Mouse (Mus musculus) embryonic facial prominence, embryonic 14.5 days (tissue): ENCODE data around the gene Lamc3. TPM values are rescaled to one million over a fixed set of nuclear protein-coding genes. Genes with fewer than 3 reads are reported as not detected.

Source experiments
- ATAC-seq: fragments of 200-750 bp; cut with Nextera tagmentation; 2 replicates; pipeline ENCODE4 v1.8.0; 2017; ENCODE audit warnings: low read depth, moderate number of reproducible peaks, moderate TSS enrichment
- DNase-seq: peaks from one replicate; pipeline ENCODE4 v3.0.0-alpha.2; 2015; ENCODE audit warnings: low spot score
- H3K27ac ChIP-seq: fragments of 300-500 bp; sonication (generic); replicated peaks from 2 replicates; pipeline ENCODE4 v1.5.1; 2014; ENCODE audit warnings: low read depth, mild to moderate bottlenecking, low read length, moderate library complexity
- H3K27me3 ChIP-seq: fragments of 300-500 bp; sonication (generic); replicated peaks from 2 replicates; pipeline ENCODE4 v1.6.1; 2014; ENCODE audit warnings: low read length; ENCODE audit not compliant: control insufficient read depth, insufficient read depth
- H3K36me3 ChIP-seq: fragments of 300-500 bp; sonication (generic); 2 replicates; pipeline ENCODE4 v1.6.1; 2014; ENCODE audit warnings: low read length, mixed read lengths; ENCODE audit not compliant: control insufficient read depth, insufficient read depth
- H3K4me1 ChIP-seq: fragments of 300-500 bp; sonication (generic); 2 replicates; pipeline ENCODE4 v1.6.1; 2014; ENCODE audit warnings: antibody characterized with exemption, low read length; ENCODE audit not compliant: control insufficient read depth, insufficient read depth
- H3K4me2 ChIP-seq: fragments of 300-500 bp; sonication (generic); 2 replicates; pipeline ENCODE4 v1.6.1; 2014; ENCODE audit warnings: low read depth, mild to moderate bottlenecking, low read length, moderate library complexity, mixed read lengths
- H3K4me3 ChIP-seq: fragments of 300-500 bp; sonication (generic); 2 replicates; pipeline ENCODE4 v1.5.1; 2014; ENCODE audit warnings: low read depth, mild to moderate bottlenecking, low read length
- H3K9ac ChIP-seq: fragments of 300-500 bp; sonication (generic); 2 replicates; pipeline ENCODE4 v1.6.1; 2014; ENCODE audit warnings: low read depth, mild to moderate bottlenecking, low read length, moderate library complexity, mixed read lengths
- H3K9me3 ChIP-seq: fragments of 300-500 bp; sonication (generic); 2 replicates; pipeline ENCODE4 v1.6.1; 2016; ENCODE audit warnings: low read length; ENCODE audit not compliant: control insufficient read depth
- WGBS: fragments of 180-500 bp; shearing (Covaris S2); extraction: QIAGEN DNeasy Blood & Tissue Kit; methylation state at CpG from one replicate; pipeline ENCODE4 v1.1.7; 2014; 5-methylcytosine and 5-hydroxymethylcytosine counted together
- polyA plus RNA-seq: library from polyadenylated mRNA; unstranded; fragments of >200 nt; fragmentation: Nextera tagmentation; extraction: Ambion mirVana; gene quantifications from 2 replicates; pipeline ENCODE4 v1.2.1, GENCODE M21; 2014

Gene Lamc3
- polyA plus RNA-seq, 1 experiment from 2014 or later, result 2.2 TPM

DNA sequence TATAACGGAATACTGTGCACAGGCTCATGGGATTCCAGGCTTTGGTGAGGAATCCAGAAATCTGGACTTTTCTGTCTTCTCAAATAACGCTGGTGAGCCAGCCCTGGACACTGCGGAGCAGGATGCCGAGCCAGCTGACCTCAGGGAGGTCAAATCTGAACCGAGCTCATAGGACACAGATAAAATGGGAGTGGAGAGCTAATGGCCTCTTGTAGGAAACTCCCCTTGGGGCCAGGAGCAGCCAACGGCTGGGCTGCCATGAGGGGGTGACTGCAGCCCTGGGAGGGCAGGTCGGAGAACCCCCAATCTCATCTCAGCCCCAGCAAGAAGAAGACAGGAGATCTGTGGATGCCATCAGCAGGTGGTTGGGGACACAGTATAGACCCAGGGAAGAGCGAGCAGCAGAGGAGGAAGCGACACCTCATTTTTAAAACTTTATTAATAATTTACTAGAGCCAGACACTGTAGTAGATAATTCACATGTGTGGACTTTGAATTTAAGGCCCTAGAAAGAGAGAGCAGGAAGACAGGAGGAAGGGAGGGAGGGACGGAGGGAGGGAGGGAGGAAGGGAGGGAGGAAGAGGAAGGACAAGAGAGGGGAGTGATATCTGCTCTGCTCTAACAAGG is 18.4 kb upstream of the Lamc3 start:
- no peak for ATAC-seq
- WGBS, result 55% methylated on average over 10 of the region's 10 CpGs
- no peak overlapping the region for H3K4me2 ChIP-seq
- H3K4me3 ChIP-seq, result no peak overlapping the region
- H3K9me3 ChIP-seq, result peaks cover 4% of the 10 kb centered on the region; the same call in 1 of the 2 replicates
- H3K9ac ChIP-seq, result no peak overlapping the region
- H3K27me3 ChIP-seq, result no peaks in the 10 kb centered on the region
- no peak for DNase-seq
- no peaks in the 10 kb centered on the region for H3K36me3 ChIP-seq
- H3K27ac ChIP-seq, result no peak overlapping the region
- H3K4me1 ChIP-seq, result no peaks in the 10 kb centered on the region

DNA sequence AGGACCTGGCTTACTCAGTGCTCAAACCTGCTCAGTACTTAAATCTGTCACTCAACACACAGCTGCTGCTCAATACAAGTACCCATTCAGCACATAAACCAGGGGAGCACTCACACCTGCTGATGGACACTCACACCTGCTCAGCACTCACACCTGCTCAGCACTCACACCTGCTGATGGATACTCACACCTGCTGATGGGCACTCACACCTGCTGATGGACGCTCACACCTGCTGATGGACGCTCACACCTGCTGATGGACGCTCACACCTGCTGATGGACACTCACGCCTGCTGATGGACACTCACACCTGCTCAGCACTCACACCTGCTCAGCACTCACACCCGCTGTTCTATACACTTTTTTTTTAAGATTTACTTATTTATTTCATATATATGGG is 17.4 kb upstream of the Lamc3 start:
- H3K4me2 ChIP-seq, result no peak overlapping the region
- no peak overlapping the region for H3K27ac ChIP-seq
- ATAC-seq (no peak), DNase-seq (no peak)
- H3K27me3 ChIP-seq, result 0 out of 2 replicates have a peak, but pooled peaks cover 4% of the 10 kb centered on the region
- peaks cover 4% of the 10 kb centered on the region; the same call in 1 of the 2 replicates for H3K9me3 ChIP-seq
- WGBS, result 92% methylated on average over 5 of the region's 5 CpGs
- no peak overlapping the region for H3K9ac ChIP-seq
- no peak overlapping the region for H3K4me3 ChIP-seq
- no peaks in the 10 kb centered on the region for H3K36me3 ChIP-seq
- H3K4me1 ChIP-seq, result peaks cover 5% of the 10 kb centered on the region; the same call in 1 of the 2 replicates

DNA sequence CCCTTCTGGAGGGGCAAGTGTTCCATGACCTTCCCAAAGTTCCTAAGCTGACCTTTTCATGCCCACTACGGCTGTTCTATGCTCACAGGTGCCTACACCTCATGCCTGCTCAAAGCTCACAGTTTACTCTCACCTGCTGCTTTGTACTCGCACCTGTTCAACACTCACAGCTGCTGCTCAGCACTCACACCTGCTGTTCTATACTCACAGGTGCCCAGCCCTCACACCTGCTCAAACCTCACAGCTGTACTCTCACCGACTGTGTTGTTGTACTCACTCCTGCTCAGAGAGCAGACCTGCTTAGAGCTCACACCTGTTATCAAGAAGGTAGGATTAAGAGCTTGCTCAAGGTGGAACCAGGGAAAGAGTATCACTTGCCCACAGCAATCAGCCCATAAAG is 16.4 kb upstream of the Lamc3 start:
- Histone ChIP-seq H3K9me3 (peaks cover 4% of the 10 kb centered on the region; the same call in 1 of the 2 replicates), H3K27ac (no peak overlapping the region), H3K4me1 (peaks cover 5% of the 10 kb centered on the region; the same call in 1 of the 2 replicates), H3K9ac (no peak overlapping the region), H3K4me2 (no peak overlapping the region), H3K27me3 (0 out of 2 replicates have a peak, but pooled peaks cover 4% of the 10 kb centered on the region), H3K36me3 (no peaks in the 10 kb centered on the region), H3K4me3 (no peak overlapping the region)
- DNase-seq (no peak), ATAC-seq (no peak)
- 59% methylated on average over 3 of the region's 3 CpGs for WGBS

DNA sequence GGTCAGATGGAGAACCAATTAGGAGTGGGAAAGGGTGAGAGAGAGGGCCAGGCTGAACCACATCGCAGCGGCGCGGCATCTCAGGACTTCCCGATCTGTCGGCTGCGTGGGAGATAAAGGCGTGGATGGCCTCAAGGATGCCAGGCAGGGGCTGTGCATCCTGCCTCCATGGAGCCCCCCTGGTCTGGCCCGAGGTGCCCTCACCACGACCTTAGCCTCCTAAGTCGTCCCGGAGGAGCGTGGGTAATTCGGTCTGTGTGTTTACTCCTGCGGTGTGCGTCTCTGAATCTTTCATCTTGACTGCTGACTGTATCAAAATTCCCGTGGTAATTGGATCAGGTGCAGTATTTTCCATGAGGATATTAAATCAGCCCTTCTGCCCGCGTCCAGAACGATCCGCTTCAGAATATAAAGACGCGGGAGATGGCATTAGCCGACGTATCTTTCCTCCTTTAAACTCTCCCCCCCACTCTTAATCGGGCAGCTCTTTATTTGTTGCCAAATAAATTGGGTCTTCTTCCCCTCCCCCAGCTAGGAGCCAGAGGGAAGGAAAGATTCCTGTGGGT is 12.7 kb upstream of the Lamc3 start:
- WGBS, result 56% methylated on average over 26 of the region's 26 CpGs
- H3K9ac ChIP-seq, result no peak overlapping the region
- H3K27me3 ChIP-seq, result 0 out of 2 replicates have a peak, but pooled peaks cover 6% of the 10 kb centered on the region
- DNase-seq, result peak; percentile 21
- no peak overlapping the region for H3K4me2 ChIP-seq
- ATAC-seq, result no peak
- no peaks in the 10 kb centered on the region for H3K36me3 ChIP-seq
- peaks cover 4% of the 10 kb centered on the region; the same call in 1 of the 2 replicates for H3K9me3 ChIP-seq
- no peak overlapping the region for H3K4me3 ChIP-seq
- peaks cover 5% of the 10 kb centered on the region; the same call in 1 of the 2 replicates for H3K4me1 ChIP-seq
- no peak overlapping the region for H3K27ac ChIP-seq

DNA sequence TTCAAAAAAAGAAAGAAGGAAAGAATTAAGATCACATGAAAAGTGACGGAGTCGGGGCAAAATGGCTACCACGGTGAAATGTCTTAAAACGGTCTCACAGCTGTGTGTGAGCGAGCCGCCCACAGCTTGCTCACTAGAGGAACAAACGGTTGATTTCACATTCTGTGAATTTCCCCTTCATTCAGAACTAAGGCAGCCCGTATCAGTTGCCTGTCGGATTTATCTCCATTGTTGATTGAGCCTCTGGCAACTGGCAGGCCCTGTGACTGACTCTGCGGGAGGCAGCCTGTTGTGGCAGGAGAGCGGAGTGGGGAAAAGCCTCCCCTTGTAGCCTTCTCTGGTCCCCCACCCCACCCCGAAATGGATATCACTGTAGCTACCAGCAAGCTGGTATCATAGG is 10.6 kb upstream of the Lamc3 start:
- Histone ChIP-seq H3K27me3 (peaks cover 12% of the 10 kb centered on the region), H3K36me3 (no peaks in the 10 kb centered on the region), H3K4me1 (peaks cover 5% of the 10 kb centered on the region; the same call in 1 of the 2 replicates), H3K9me3 (peaks cover 4% of the 10 kb centered on the region; the same call in 1 of the 2 replicates), H3K4me2 (no peak overlapping the region), H3K4me3 (no peak overlapping the region), H3K9ac (no peak overlapping the region), H3K27ac (no peak overlapping the region)
- WGBS, result 23% methylated on average over 12 of the region's 12 CpGs
- ATAC-seq (no peak), DNase-seq (peak; percentile 33)

DNA sequence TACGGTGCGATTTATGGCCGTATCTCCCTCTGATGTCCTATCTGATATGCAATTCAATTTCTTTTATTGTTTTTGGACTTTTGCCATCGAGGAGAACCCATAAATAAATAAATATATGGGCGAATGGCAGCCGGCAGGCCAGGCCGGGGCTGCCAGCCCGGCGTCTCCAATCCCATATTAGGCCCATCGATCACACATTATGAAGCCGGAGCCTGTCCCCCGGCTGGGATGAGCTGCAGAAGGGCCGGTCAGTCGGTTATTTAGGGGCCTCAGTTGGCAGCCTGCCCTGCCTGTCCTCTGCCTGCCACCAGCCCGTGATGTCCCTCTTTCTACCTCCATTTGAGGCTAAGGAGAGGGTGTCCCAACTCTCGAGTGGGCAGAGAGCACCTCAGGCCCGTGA is 8.5 kb upstream of the Lamc3 start:
- H3K9me3 ChIP-seq, result no peaks in the 10 kb centered on the region
- peaks cover 5% of the 10 kb centered on the region; the same call in 1 of the 2 replicates for H3K4me1 ChIP-seq
- H3K4me3 ChIP-seq, result no peak overlapping the region
- no peaks in the 10 kb centered on the region for H3K36me3 ChIP-seq
- no peak overlapping the region for H3K9ac ChIP-seq
- DNase-seq (no peak), ATAC-seq (no peak)
- no peak overlapping the region for H3K27ac ChIP-seq
- WGBS, result 84% methylated on average over 17 of the region's 17 CpGs
- peaks cover 29% of the 10 kb centered on the region for H3K27me3 ChIP-seq
- H3K4me2 ChIP-seq, result no peak overlapping the region

DNA sequence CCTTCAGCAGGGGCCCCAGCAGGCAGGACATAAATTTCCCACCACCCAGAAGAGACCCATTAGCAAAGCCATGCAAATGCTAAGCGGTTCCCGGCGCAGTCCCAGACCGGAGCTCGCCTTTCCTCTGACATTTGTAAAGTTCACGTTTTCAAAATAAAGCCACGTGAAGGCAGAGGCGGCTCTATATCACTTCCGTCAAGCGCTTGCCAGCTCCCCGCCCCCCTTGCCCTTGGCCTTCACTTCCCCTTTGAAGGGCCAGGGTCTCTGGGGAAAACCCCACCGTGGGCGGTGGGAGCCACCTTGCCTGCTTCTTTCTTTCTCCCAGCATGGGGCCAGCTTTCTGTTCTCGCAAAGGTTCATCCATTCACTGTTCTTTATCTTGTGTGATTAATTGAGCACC is 6.2 kb upstream of the Lamc3 start:
- Histone ChIP-seq H3K27ac (no peak overlapping the region), H3K36me3 (no peaks in the 10 kb centered on the region), H3K4me3 (no peak overlapping the region), H3K4me1 (no peaks in the 10 kb centered on the region), H3K27me3 (peaks cover 29% of the 10 kb centered on the region), H3K4me2 (0 out of 2 replicates have a peak overlapping the region, but pooled peaks have one; percentile 4), H3K9ac (no peak overlapping the region), H3K9me3 (no peaks in the 10 kb centered on the region)
- ATAC-seq, result no peak
- no peak for DNase-seq
- 5% methylated on average over 14 of the region's 14 CpGs for WGBS

DNA sequence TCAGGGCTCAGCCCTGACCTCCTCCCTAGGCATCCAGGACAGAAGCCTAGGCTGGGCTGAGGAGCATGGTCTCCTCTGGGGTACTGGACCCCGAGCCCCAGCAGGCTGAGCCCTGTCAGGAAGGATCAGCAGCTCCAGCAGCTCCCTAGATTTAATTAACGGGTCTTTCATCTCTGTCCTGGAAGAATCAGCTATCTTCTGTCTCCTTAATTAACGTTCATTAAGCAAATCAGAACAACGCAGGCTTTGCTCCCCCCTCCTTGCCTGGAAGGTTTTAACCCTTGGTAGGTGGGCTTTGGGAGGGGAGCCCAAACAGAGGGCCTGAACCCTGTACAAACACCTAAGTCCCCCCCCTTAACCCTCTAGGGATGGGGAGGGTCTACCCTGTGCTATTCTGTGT is 4.0 kb upstream of the Lamc3 start:
- Histone ChIP-seq H3K9me3 (no peaks in the 10 kb centered on the region), H3K4me2 (no peak overlapping the region), H3K27me3 (peaks cover 49% of the 10 kb centered on the region), H3K36me3 (no peaks in the 10 kb centered on the region), H3K4me3 (no peak overlapping the region), H3K27ac (no peak overlapping the region), H3K4me1 (no peaks in the 10 kb centered on the region), H3K9ac (no peak overlapping the region)
- DNase-seq (no peak), ATAC-seq (no peak)
- WGBS, result 18% methylated on average over 4 of the region's 4 CpGs

DNA sequence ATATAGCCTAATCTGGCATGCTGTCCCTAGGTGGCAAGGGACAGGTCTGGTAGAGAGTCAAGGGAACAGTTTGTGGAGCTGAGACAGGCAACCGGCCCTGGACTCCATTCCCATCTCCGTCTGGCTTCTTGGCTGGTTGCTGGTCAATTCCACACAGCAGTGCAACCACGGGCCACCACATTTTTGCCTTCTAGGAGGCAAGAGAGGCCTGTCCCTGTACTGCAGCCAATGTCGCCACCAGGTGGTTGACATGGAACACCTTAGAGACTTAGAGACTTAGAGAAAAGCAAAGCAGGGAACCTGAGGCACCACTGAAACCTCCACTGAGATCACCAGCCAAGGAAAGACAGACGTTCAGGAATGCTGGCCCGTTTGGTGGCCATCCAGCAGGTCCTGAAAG is 2.3 kb upstream of the Lamc3 start:
- Histone ChIP-seq H3K27me3 (peaks cover 50% of the 10 kb centered on the region), H3K4me1 (no peaks in the 10 kb centered on the region), H3K27ac (no peak overlapping the region), H3K4me2 (no peak overlapping the region), H3K9me3 (no peaks in the 10 kb centered on the region), H3K9ac (no peak overlapping the region), H3K4me3 (no peak overlapping the region), H3K36me3 (no peaks in the 10 kb centered on the region)
- ATAC-seq (no peak), DNase-seq (peak; percentile 64)
- 10% methylated on average over 6 of the region's 6 CpGs for WGBS
